Mouse (Mus musculus) CH12.LX (cell line): ENCODE measurements around the gene Pja2.

Source experiments
- CTCF ChIP-seq, 2 experiments: IDR thresholded peaks in 1 of 2; conservative IDR thresholded peaks in 1 of 2; 2 replicates each; pipeline ENCODE4 v1.5.1; 2011 to 2012; ENCODE audit warnings: low read depth in 2 of 2, low read length in 2 of 2, improper control_type of control experiment in 1 of 2, inconsistent platforms in 1 of 2, mild to moderate bottlenecking in 1 of 2, moderate library complexity in 1 of 2
- HCFC1 ChIP-seq: IDR thresholded peaks from 2 replicates; pipeline ENCODE4 v1.6.1; 2012; ENCODE audit warnings: low read depth, mild to moderate bottlenecking, inconsistent platforms, low read length, improper control_type of control experiment
- MYC ChIP-seq: IDR thresholded peaks from 2 replicates; pipeline ENCODE4 v1.6.1; 2011; ENCODE audit warnings: low read depth, mild to moderate bottlenecking, improper control_type of control experiment, low read length
- NRF1 ChIP-seq: IDR thresholded peaks from 2 replicates; pipeline ENCODE4 v1.6.1; 2014; ENCODE audit warnings: low read depth, mild to moderate bottlenecking, inconsistent platforms, low read length, improper control_type of control experiment, moderate library complexity
- POLR2A ChIP-seq: IDR thresholded peaks from 2 replicates; pipeline ENCODE4 v1.6.1; 2011; ENCODE audit warnings: low read depth, mild to moderate bottlenecking, improper control_type of control experiment, low read length
- TCF12 ChIP-seq: IDR thresholded peaks from 2 replicates; pipeline ENCODE4 v1.6.1; 2014; ENCODE audit warnings: low read depth, mild to moderate bottlenecking, inconsistent platforms, low read length, improper control_type of control experiment
- ZKSCAN1 ChIP-seq: IDR thresholded peaks from 2 replicates; pipeline ENCODE4 v1.6.1; 2012; ENCODE audit warnings: low read depth, inconsistent platforms, low read length, improper control_type of control experiment, borderline replicate concordance

GRCm38 (mm10) chr17:64288000-64288399 is 43.7 kb downstream of the Pja2 start:
- no peak for TF ChIP-seq MYC
- TF ChIP-seq ZKSCAN1 = no peak
- no peak for TF ChIP-seq POLR2A
- no peak for TF ChIP-seq HCFC1
- TF ChIP-seq NRF1 = no peak
- TF ChIP-seq CTCF (conservative IDR thresholded peaks at IDR 0.05 in 1 of 2, IDR thresholded peaks at IDR 0.05 in 1 of 2; ENCODE audit: low read depth in 2 of 2, low read length in 2 of 2) = no peak
- TF ChIP-seq TCF12 = no peak
